Mouse (Mus musculus) heart, postnatal 10 days (tissue): ENCODE measurements at regions not wholly inside any gene's neighbourhood (a gene's known extent, or its start where the extent isn't known, plus 50 kb on each side); places are given as distances from the start of the nearest gene placed in this dataset.

Source experiments
- DNase-seq, 2 experiments: peaks; one replicate each; pipeline ENCODE4 v3.0.0; 2021
- intact Hi-C: fragments of 180-260 bp; cut with DNase I; formaldehyde crosslinking; loops from one replicate; pipeline ENCODE4 v1.15.1; 2025

- intact Hi-C loops, result loop anchor here (1.0 kb wide), 1 partner anchor 8 kb away; no protein-coding TSS in a partner anchor
- DNase-seq, result no peak
Observed at GRCm38 (mm10) chr5:7428291-7428690, 83.7 kb upstream of the Zfp804b start.

DNA sequence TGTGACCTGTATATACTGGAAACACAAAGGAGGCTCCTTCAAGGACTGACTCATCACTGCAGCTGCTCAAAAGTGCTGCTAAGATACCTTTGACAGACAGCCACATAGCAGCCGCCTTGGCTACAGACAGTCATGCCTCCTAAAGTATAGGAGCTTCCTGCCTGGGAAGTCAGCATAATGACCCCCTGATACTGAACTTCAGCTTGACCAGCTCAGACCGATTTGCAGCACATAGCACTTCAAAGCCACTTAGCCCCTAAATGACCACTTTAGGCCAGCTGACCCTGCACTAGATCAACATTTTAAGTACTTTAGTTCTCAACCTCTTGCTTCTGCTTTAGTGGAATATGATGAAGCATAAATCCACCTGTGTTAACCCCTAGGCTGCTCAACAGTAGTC is 91.9 kb upstream of the Zfp804b start:
- intact Hi-C loops, result loop anchor here (1.0 kb wide), 1 partner anchor 8 kb away; no protein-coding TSS in a partner anchor

GRCm38 (mm10) chr5:7448001-7448400 is 103.4 kb upstream of the Zfp804b start:
- no peak for DNase-seq
- intact Hi-C loops, result no loop called here

More for the DNA sequence above, 91.9 kb upstream of the Zfp804b start:
- DNase-seq, result no peak

DNA sequence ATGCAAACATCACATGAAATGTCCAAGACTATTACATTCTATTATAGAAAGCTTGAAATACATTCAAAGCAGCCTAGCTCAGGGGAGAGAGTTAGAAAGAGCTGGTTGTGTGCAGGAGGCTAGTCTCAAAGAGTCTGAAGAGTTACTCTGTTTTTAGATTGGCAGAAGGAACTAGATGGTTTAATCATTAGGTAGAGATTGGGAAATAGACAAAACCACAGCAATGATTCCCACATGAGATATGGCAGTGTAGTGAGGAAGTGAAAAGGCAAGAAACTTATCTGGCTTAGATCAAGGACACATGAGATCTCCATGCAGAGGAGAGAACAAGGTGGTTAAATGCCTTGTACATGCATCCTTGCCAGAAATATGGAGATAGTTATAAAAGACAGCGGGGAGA is 110.3 kb upstream of the Zfp804b start:
- DNase-seq, result no peak
- intact Hi-C loops, result no loop called here

DNA sequence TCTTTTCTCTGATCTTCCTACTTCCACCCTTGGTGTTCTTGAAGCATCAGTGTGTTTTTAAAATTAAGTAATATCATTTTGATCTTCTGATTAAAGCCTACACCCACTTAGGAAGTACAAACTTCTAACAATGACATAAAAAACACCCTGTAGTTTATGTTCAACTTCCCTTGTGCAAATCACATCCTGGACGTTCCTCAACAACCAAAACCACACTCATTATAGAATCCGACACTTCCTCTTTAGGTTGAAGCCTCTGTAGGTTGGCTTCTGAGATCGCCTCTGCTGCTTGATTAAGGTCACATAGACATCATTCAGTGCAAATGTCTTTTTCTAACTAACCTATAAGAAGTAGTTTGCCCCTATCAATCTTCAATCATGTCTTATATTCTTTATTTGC is 112.5 kb upstream of the Zfp804b start:
- no peak for DNase-seq
- intact Hi-C loops, result no loop called here

DNA sequence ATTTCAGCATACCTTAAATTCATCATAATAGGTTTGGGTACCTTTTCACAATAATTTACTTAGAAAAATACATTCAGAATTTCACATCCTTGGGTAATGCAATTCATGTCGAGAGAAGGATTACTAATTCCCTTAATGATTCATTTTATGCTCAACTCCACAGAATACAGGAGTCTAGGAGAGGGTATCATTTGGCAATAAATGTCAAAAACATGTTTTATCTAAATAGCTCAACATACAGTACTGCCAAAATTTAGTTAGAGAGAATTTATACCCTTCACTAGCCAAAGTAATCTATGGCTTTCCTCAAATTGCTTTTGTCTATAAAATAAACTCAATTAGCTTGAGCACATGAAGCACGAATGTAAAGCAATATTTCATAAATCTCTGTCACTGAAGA is 144.6 kb upstream of the Zfp804b start:
- no peak for DNase-seq
- intact Hi-C loops, result no loop called here

DNA sequence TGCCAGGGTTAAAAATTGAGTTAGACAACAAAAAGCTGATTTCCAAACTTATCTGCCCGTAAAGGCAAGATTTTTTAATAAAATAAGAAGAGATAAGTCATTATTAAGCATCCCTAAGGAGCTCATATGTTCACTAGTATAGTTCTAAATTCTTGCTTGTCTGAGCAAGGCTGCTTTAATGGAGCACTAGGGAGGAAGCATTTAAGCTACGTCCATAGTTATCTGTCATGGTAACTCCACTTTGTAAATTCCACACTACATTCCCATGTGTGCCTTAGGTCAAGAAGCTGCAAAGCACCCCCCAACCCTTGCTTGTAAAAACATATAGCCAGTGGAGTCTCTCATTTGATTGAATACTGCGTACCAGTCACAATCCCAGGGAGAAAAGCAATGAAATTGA is 145.0 kb upstream of the Zfp804b start:
- no peak for DNase-seq
- intact Hi-C loops, result no loop called here

DNA sequence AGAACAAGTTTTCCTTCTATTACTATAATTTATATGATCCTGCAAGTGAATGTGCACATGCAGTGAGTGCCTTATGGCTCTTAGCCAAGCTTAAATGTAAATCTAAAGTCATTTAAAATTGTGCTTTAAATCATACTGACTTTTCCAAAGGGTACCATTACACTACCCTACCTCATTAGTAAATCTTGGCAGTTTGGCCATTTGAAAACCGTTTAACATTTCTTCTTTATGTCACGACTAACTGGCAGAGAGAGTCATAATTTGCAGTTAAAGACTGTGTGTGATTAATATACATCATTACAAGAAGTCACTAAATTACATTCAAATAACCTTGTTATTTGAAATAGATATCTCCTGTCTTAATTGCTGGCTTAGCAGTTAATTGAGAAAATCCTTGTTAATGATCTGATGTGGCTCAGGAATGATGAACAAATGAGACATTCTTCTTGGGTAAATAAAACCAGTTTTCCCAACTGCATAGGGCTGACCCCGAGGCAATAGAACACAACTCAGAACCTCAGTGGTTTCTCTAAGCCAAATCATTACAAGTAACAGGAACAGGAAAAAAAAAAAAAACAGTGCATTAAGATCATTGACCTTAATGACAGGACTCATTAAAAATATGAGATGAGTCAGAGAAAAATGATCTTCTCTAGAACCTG is 173.1 kb upstream of the Zfp804b start:
- intact Hi-C loops, result no loop called here

GRCm38 (mm10) chr5:7532686-7533199 is 188.2 kb upstream of the Zfp804b start:
- DNase-seq, result no peak
- intact Hi-C loops, result no loop called here

More for the DNA sequence above, 173.1 kb upstream of the Zfp804b start:
- no peak for DNase-seq

GRCm38 (mm10) chr5:7539812-7540645 is 195.5 kb upstream of the Zfp804b start:
- intact Hi-C loops, result no loop called here
- no peak for DNase-seq

DNA sequence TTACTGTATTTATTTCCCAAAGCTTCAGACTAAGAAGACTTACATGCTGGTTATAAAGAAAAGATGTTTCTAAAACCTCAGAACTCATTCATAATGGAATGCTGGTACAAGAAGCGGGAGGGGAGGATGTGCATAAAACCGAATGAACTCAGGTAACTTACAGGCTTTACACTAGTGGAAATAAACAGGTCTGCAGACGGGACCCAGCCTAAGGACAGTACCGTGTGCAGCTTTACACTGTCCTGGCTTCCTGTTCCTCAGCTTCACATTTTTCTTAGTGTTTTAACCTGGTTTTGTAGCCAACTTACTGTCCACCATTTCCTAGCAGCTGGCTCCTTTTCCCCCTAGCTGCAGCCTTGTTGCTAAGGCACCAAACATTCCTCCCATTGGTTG is 196.1 kb upstream of the Zfp804b start:
- no peak for DNase-seq
- intact Hi-C loops, result no loop called here

GRCm38 (mm10) chr5:7543857-7544256 is 199.3 kb upstream of the Zfp804b start:
- no peak for DNase-seq
- intact Hi-C loops, result no loop called here

DNA sequence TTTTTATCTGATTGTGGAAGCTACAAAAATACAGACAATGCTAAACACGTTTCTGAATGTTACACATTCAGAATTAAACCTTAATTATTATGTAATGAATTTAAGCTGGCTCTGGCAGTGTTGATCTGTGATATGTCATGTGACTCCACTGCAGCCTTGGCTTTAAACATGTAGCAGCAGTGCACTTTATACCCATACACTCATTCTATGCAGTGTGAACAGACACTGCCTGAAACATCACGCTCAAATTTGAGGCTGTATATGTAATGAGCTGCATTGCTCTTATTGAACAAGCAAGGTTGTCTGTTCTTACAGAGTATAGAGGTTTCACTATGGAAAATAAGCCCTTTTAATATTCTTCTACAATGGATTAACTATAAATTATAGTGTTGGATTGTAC is 235.9 kb upstream of the Zfp804b start:
- intact Hi-C loops, result no loop called here
- no peak for DNase-seq

DNA sequence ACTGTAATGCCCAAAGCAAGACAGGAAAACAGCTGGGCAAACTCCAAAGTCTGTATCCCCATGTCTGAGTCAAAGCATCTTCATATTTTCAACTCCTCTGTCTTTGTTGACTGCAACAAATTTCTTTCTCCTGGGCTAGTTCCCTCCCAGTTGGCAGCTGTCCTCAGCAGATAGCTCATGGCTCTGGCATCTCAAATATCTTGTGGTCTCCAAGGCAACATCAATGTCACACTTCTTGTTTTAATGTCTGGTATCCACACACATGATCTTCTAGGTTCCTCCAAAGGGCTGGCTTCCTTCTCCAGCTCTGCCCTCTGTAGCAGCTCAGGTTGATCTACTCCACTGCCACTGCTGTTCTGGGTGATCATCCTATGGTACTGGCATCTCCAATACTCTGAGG is 242.0 kb upstream of the Zfp804b start:
- intact Hi-C loops, result no loop called here
- no peak for DNase-seq

- no peak for DNase-seq
- intact Hi-C loops, result no loop called here
Observed at GRCm38 (mm10) chr5:7600418-7600817, 255.9 kb upstream of the Zfp804b start.

DNA sequence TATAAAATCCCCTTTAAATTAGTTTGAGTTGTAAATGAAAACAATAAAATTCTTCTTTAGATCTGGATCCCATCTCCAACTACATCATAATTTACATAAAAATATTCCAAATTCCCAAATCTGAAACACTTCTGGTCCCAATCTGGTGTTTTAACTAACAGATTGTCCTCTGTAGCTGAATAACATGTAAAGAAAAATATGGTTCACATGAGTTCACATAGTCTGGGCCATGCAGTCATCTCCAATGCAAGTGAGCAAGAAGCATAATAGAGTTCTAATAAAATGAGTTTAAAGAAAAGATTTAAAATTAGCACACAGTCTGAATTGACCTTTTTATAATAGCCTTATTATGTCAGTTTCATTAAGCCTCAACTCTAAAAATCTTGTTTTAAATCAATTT is 263.0 kb upstream of the Zfp804b start:
- intact Hi-C loops, result no loop called here

GRCm38 (mm10) chr5:7607924-7608323 is 263.4 kb upstream of the Zfp804b start:
- DNase-seq, result no peak
- intact Hi-C loops, result no loop called here

More for the DNA sequence above, 263.0 kb upstream of the Zfp804b start:
- no peak for DNase-seq

DNA sequence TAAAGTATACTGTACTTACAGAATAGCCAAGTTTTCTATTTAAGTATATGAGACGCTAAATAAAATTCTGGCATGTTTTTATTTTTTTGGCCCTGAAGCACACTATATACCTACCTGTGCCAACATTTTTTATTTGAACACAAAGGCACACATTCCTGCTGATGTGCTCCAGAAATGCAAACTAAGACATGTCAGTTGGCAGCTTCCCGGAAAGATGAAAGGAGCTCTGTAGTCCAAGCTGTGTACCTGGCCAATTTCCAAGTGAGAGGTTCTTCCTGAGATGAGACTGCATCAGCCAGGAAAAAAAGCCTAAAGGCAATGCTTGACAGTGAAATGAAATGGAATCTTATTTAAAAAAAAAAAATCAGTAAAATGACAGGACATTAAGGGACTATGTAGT is 305.0 kb upstream of the Steap4 start:
- intact Hi-C loops, result no loop called here
- DNase-seq, result no peak

- intact Hi-C loops, result no loop called here
- DNase-seq, result no peak
Observed at GRCm38 (mm10) chr5:7701776-7702175, 258.5 kb upstream of the Steap4 start.

DNA sequence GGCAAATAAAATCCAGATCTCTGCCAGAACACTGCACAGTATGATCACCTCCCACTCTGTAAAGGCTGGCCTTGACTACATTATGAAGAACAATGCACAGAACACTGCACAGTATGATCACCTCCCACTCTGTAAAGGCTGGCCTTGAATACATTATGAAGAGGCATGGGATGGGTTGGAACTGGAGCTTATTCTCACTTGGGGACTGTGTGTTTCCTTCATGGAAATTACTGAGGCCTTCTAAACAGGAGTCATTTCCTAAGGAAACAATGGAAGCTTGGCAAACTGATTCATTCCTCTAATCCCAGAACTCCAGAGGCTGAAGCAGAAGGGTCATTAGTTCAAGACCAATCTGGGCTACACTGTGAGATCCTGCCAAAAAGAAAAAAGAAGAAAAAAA is 240.7 kb upstream of the Steap4 start:
- intact Hi-C loops, result no loop called here
- no peak for DNase-seq

DNA sequence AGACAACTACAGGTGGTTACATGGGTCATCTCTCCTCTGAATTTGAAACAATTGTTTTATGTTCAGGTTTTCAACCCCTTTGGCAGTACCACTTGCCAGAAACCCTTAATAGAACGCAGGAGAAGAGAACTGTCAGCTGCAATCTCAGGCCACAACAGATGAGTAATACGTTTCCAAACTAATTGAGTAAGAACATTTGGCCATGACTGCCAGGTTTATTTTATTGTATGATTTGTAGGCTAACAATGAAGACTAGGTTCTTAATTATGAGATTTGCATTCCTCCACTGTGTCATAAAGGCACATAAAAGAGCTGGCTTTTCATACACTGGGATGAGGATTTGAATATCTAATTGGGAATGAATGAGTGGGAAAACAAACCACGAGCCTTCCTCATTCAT is 240.2 kb upstream of the Steap4 start:
- no peak for DNase-seq
- intact Hi-C loops, result no loop called here

DNA sequence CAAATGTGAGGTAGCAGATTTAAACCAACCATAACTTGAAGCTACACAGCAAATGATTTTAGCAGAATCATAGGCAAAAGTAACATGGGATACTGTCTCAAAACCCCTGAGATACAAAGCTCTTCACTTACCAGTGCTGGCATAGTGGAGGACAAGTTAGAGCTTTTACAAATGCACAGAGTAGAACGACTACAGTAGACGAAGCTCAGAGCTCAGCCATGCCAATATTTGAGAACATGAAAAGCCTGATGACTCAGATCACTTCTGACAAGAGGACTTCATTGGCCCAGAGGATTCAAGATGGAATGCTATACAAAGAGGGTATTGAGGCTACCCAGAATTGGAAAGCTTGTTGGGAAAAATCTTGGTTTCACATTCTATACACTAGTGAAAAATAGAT is 239.6 kb upstream of the Steap4 start:
- intact Hi-C loops, result no loop called here
- no peak for DNase-seq
